Mouse (Mus musculus): ENCODE data around the gene Slc9c1. TPM values are rescaled to one million over a fixed set of nuclear protein-coding genes. Genes with fewer than 3 reads are reported as not detected.

The Slc9c1 gene
- polyA plus RNA-seq, 1 experiment, result not detected

DNA sequence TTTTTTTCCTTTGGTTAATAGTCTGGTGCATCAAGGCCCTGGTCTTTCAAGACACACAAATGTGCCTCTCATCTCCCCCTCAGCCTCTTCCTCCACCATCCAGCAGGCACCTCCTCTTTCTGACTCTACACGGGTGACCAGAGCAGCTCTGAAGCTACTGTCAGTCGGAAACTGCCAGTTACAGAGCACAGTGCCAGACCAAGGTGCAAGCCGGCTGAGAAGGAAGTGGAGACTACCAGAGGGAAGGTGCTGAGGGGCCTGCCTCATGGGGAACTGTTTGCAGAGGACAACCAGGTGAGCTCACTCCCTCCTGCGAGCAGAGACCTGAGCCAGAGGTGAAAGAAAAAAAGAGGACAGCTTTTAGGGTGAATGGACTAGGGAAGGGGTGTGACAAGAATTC lies 75.2 kb downstream of the Slc9c1 start, which contains the start of gene Gcsam:
Gcsam (plus strand) TSS at position 114 of the 400 bp plus-strand sequence.
- no peak within 1 kb of the TSS for H3K27ac ChIP-seq (ENCODE audit: insufficient read depth, low read length)
- TF ChIP-seq CTCF (IDR thresholded peaks at IDR 0.05; ENCODE audit: low read depth, low read length), result no peak
- no peak for TF ChIP-seq EP300 (IDR thresholded peaks at IDR 0.05; ENCODE audit: insufficient read depth, low read depth, low read length)
- TF ChIP-seq POLR2A (IDR thresholded peaks at IDR 0.05; ENCODE audit: insufficient read depth, low read length), result no peak
- no peaks in the 10 kb centered on the region for H3K9me3 ChIP-seq (replicated peaks; ENCODE audit: control insufficient read depth, insufficient read depth, low read length, poor library complexity, severe bottlenecking)
- H3K36me3 ChIP-seq (ENCODE audit: control insufficient read depth, insufficient read depth, low read length, poor library complexity, severe bottlenecking), result no peaks in the 10 kb centered on the region
- no peak within 1 kb of the TSS for H3K9ac ChIP-seq (ENCODE audit: low read depth, poor library complexity, severe bottlenecking)
- H3K4me1 ChIP-seq (ENCODE audit: control insufficient read depth, insufficient read depth, low read length), result no peaks in the 10 kb centered on the region
- no peaks in the 10 kb centered on the region for H3K27me3 ChIP-seq (ENCODE audit: control insufficient read depth, insufficient read depth, low read length, poor library complexity, severe bottlenecking)
- no peak within 1 kb of the TSS for H3K4me3 ChIP-seq (ENCODE audit: low read depth, low read length)

DNA sequence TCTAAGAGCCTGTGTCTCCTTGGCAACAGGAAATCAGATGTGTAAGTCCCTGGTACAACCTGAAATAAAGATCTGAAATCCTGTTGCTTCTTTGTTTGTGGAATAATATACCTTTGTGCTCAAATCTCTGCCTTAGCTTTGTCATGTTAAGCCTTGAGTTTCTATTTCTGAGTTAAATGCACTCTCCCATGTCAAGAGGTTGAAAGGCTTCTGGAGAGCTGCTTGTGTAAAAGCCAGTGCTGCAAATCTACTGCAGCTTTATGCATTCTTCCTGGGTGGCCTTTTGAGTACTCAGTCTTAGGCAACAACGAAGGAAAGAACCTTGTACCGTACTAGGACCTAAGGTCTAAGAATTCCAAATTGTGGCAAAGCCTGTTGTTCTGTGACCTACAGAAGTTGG lies 78.1 kb downstream of the Slc9c1 start:
- no peak for TF ChIP-seq CTCF (IDR thresholded peaks at IDR 0.05; ENCODE audit: low read depth, low read length)
- no peak for TF ChIP-seq EP300 (IDR thresholded peaks at IDR 0.05; ENCODE audit: insufficient read depth, low read depth, low read length)
- no peak for TF ChIP-seq POLR2A (IDR thresholded peaks at IDR 0.05; ENCODE audit: insufficient read depth, low read length)
- Histone ChIP-seq H3K9me3 (replicated peaks; ENCODE audit: control insufficient read depth, insufficient read depth, low read length, poor library complexity, severe bottlenecking) (no peaks in the 10 kb centered on the region), H3K4me1 (ENCODE audit: control insufficient read depth, insufficient read depth, low read length) (no peaks in the 10 kb centered on the region), H3K36me3 (ENCODE audit: control insufficient read depth, insufficient read depth, low read length, poor library complexity, severe bottlenecking) (no peaks in the 10 kb centered on the region), H3K27ac (ENCODE audit: insufficient read depth, low read length) (no peak overlapping the region), H3K27me3 (ENCODE audit: control insufficient read depth, insufficient read depth, low read length, poor library complexity, severe bottlenecking) (peaks cover 3% of the 10 kb centered on the region; the same call in 1 of the 2 replicates), H3K4me3 (ENCODE audit: low read depth, low read length) (no peak overlapping the region), H3K9ac (ENCODE audit: low read depth, poor library complexity, severe bottlenecking) (no peak overlapping the region)

DNA sequence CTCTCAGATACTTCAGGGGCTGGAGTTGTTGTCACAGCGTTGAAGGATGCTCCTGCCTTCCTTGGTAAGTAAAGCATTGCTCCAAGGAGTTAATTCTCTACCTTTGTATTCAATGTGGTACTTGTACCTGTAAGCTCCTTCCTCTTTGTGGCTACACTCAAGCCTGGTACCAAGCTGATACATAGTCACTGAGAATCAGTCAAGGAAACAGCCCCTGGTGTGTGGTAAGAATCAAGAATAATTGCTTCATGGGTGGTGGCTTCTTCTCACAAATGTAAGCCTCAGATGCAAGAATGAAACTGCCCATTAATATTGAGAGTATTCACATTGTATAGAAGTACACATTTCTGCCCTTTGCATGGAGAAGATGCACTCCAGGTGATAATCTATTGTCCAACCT lies 80.8 kb downstream of the Slc9c1 start:
- no peak overlapping the region for H3K9ac ChIP-seq (ENCODE audit: low read depth, poor library complexity, severe bottlenecking)
- no peaks in the 10 kb centered on the region for H3K36me3 ChIP-seq (ENCODE audit: control insufficient read depth, insufficient read depth, low read length, poor library complexity, severe bottlenecking)
- TF ChIP-seq EP300 (IDR thresholded peaks at IDR 0.05; ENCODE audit: insufficient read depth, low read depth, low read length) (no peak), POLR2A (IDR thresholded peaks at IDR 0.05; ENCODE audit: insufficient read depth, low read length) (no peak), CTCF (IDR thresholded peaks at IDR 0.05; ENCODE audit: low read depth, low read length) (no peak)
- no peaks in the 10 kb centered on the region for H3K4me1 ChIP-seq (ENCODE audit: control insufficient read depth, insufficient read depth, low read length)
- peaks cover 3% of the 10 kb centered on the region; the same call in 1 of the 2 replicates for H3K27me3 ChIP-seq (ENCODE audit: control insufficient read depth, insufficient read depth, low read length, poor library complexity, severe bottlenecking)
- no peaks in the 10 kb centered on the region for H3K9me3 ChIP-seq (replicated peaks; ENCODE audit: control insufficient read depth, insufficient read depth, low read length, poor library complexity, severe bottlenecking)
- no peak overlapping the region for H3K4me3 ChIP-seq (ENCODE audit: low read depth, low read length)
- no peak overlapping the region for H3K27ac ChIP-seq (ENCODE audit: insufficient read depth, low read length)

DNA sequence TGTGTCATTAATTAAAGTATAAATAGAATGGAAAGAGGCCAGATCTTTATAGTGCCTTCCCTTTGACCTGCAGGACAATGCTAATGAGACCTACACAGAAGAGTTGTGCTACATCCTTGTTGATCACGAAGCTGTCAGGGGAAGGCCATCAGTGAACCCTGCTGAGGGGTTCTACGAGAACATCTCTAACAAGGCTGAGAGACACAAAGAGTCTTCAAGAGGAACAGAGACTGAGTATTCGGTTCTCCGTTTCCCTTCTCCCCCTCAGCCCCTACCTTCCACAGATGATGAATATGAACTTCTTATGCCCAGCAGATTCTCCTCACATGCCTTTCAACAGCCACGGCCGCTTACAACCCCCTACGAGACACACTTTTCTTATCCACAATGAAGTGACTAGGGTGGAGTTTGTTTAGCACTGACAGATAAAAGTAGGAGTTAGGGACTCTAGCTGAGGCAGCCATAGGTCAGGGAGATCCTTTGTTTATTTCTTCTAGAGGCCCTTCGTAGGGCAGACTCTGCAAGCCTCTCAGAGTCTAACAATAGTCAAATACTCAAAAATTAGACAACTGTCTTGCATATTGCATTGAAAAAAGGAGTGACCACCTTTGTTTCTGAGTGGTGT lies 84.8 kb downstream of the Slc9c1 start:
- H3K36me3 ChIP-seq (ENCODE audit: control insufficient read depth, insufficient read depth, low read length, poor library complexity, severe bottlenecking), result no peaks in the 10 kb centered on the region
- H3K27me3 ChIP-seq (ENCODE audit: control insufficient read depth, insufficient read depth, low read length, poor library complexity, severe bottlenecking), result peaks cover 3% of the 10 kb centered on the region; the same call in 1 of the 2 replicates
- no peaks in the 10 kb centered on the region for H3K4me1 ChIP-seq (ENCODE audit: control insufficient read depth, insufficient read depth, low read length)
- no peak overlapping the region for H3K9ac ChIP-seq (ENCODE audit: low read depth, poor library complexity, severe bottlenecking)
- no peak overlapping the region for H3K27ac ChIP-seq (ENCODE audit: insufficient read depth, low read length)
- no peaks in the 10 kb centered on the region for H3K9me3 ChIP-seq (replicated peaks; ENCODE audit: control insufficient read depth, insufficient read depth, low read length, poor library complexity, severe bottlenecking)
- no peak overlapping the region for H3K4me3 ChIP-seq (ENCODE audit: low read depth, low read length)
- TF ChIP-seq CTCF (IDR thresholded peaks at IDR 0.05; ENCODE audit: low read depth, low read length) (no peak), POLR2A (IDR thresholded peaks at IDR 0.05; ENCODE audit: insufficient read depth, low read length) (no peak), EP300 (IDR thresholded peaks at IDR 0.05; ENCODE audit: insufficient read depth, low read depth, low read length) (no peak)

DNA sequence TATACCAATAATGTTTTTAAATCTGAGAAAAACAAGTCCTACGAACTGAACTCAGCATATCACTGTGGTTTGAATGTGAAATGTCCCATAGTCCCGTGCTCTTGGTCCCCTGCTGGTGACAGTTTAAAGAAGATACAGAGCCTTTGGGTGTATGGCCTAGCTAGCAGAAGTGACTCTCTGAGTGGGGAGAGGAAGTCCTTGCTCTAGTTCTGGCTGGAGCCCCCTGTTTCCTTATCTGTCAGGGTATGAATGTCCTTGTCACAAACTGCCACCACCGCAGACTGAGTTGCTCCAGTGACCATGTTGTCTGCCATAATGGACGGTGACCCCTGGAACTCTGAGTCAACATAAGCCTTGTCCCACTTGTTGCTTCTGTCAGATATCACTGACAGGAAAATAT lies 88.1 kb downstream of the Slc9c1 start:
- Histone ChIP-seq H3K36me3 (ENCODE audit: control insufficient read depth, insufficient read depth, low read length, poor library complexity, severe bottlenecking) (no peaks in the 10 kb centered on the region), H3K4me3 (ENCODE audit: low read depth, low read length) (no peak overlapping the region), H3K9ac (ENCODE audit: low read depth, poor library complexity, severe bottlenecking) (no peak overlapping the region), H3K27me3 (ENCODE audit: control insufficient read depth, insufficient read depth, low read length, poor library complexity, severe bottlenecking) (no peaks in the 10 kb centered on the region), H3K4me1 (ENCODE audit: control insufficient read depth, insufficient read depth, low read length) (no peaks in the 10 kb centered on the region), H3K9me3 (replicated peaks; ENCODE audit: control insufficient read depth, insufficient read depth, low read length, poor library complexity, severe bottlenecking) (no peaks in the 10 kb centered on the region), H3K27ac (ENCODE audit: insufficient read depth, low read length) (no peak overlapping the region)
- TF ChIP-seq CTCF (IDR thresholded peaks at IDR 0.05; ENCODE audit: low read depth, low read length) (no peak), POLR2A (IDR thresholded peaks at IDR 0.05; ENCODE audit: insufficient read depth, low read length) (no peak), EP300 (IDR thresholded peaks at IDR 0.05; ENCODE audit: insufficient read depth, low read depth, low read length) (no peak)

DNA sequence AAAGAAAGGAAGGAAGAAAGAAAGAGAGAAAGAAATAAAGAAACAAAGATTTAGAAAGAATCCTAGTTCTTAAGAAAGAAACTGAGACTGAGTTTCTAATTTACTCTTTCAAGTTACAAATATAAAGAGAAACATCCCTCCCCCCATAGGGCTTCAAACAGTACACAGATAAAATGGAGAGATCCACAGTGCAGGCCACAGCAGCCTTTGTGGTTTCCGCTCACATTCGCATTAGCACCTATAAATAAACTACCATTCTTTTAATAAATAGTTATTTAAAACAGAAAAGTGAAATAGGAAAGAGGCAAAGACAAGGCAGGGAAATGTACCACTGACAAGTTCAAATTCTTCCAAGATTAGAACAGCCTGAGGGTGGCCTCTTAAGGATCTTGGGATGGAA lies 89.7 kb downstream of the Slc9c1 start:
- no peaks in the 10 kb centered on the region for H3K9me3 ChIP-seq (replicated peaks; ENCODE audit: control insufficient read depth, insufficient read depth, low read length, poor library complexity, severe bottlenecking)
- no peaks in the 10 kb centered on the region for H3K4me1 ChIP-seq (ENCODE audit: control insufficient read depth, insufficient read depth, low read length)
- TF ChIP-seq POLR2A (IDR thresholded peaks at IDR 0.05; ENCODE audit: insufficient read depth, low read length) (no peak), CTCF (IDR thresholded peaks at IDR 0.05; ENCODE audit: low read depth, low read length) (no peak), EP300 (IDR thresholded peaks at IDR 0.05; ENCODE audit: insufficient read depth, low read depth, low read length) (no peak)
- no peak overlapping the region for H3K27ac ChIP-seq (ENCODE audit: insufficient read depth, low read length)
- H3K4me3 ChIP-seq (ENCODE audit: low read depth, low read length), result no peak overlapping the region
- H3K36me3 ChIP-seq (ENCODE audit: control insufficient read depth, insufficient read depth, low read length, poor library complexity, severe bottlenecking), result no peaks in the 10 kb centered on the region
- H3K27me3 ChIP-seq (ENCODE audit: control insufficient read depth, insufficient read depth, low read length, poor library complexity, severe bottlenecking), result no peaks in the 10 kb centered on the region
- H3K9ac ChIP-seq (ENCODE audit: low read depth, poor library complexity, severe bottlenecking), result no peak overlapping the region

Measured in ES-Bruce4 (cell line).